Mouse (Mus musculus): Measurements from ENCODE around the gene Pmepa1. TPM values are rescaled to one million over a fixed set of nuclear protein-coding genes. Genes with fewer than 3 reads are reported as not detected.

Gene Pmepa1
- polyA plus RNA-seq, 1 experiment from 2014 or later: 11.0 TPM

- no peak for DNase-seq (ENCODE audit: low spot score)
- Histone ChIP-seq H3K27me3 (replicated peaks; ENCODE audit: control insufficient read depth, insufficient read depth, low read length) (no peaks in the 10 kb centered on the region), H3K4me3 (ENCODE audit: low read depth, low read length) (no peak overlapping the region), H3K27ac (replicated peaks; ENCODE audit: low read depth, low read length) (no peak overlapping the region), H3K9me3 (ENCODE audit: control insufficient read depth, low read length) (no peaks in the 10 kb centered on the region), H3K9ac (ENCODE audit: low read depth, low read length) (no peak overlapping the region), H3K4me1 (ENCODE audit: control insufficient read depth, insufficient read depth, low read length) (peaks cover 51% of the 10 kb centered on the region), H3K4me2 (ENCODE audit: low read depth, low read length) (peak overlapping the region; percentile 87), H3K36me3 (ENCODE audit: control insufficient read depth, insufficient read depth, low read length) (no peaks in the 10 kb centered on the region)
- ATAC-seq (ENCODE audit: low read depth): no peak
- WGBS: 70% methylated on average over 11 of the region's 11 CpGs
Observed at GRCm38 (mm10) chr2:173272354-173272900, 3.9 kb downstream of the Pmepa1 start.

- Histone ChIP-seq H3K4me2 (ENCODE audit: low read depth, low read length) (0 out of 2 replicates have a peak overlapping the region, but pooled peaks have one; percentile 87), H3K27ac (replicated peaks; ENCODE audit: low read depth, low read length) (no peak overlapping the region), H3K9ac (ENCODE audit: low read depth, low read length) (0 out of 2 replicates have a peak overlapping the region, but pooled peaks have one; percentile 14), H3K4me3 (ENCODE audit: low read depth, low read length) (no peak overlapping the region), H3K4me1 (ENCODE audit: control insufficient read depth, insufficient read depth, low read length) (peaks cover 54% of the 10 kb centered on the region), H3K36me3 (ENCODE audit: control insufficient read depth, insufficient read depth, low read length) (no peaks in the 10 kb centered on the region), H3K9me3 (ENCODE audit: control insufficient read depth, low read length) (no peaks in the 10 kb centered on the region), H3K27me3 (replicated peaks; ENCODE audit: control insufficient read depth, insufficient read depth, low read length) (no peaks in the 10 kb centered on the region)
- ATAC-seq (ENCODE audit: low read depth) (no peak), DNase-seq (ENCODE audit: low spot score) (no peak)
- 72% methylated on average over 9 of the region's 9 CpGs for WGBS
Observed at GRCm38 (mm10) chr2:173271541-173271940, 4.8 kb downstream of the Pmepa1 start.

GRCm38 (mm10) chr2:173270601-173271248, 5.6 kb downstream of the Pmepa1 start:
- 70% methylated on average over 11 of the region's 11 CpGs for WGBS
- Histone ChIP-seq H3K27me3 (replicated peaks; ENCODE audit: control insufficient read depth, insufficient read depth, low read length) (no peaks in the 10 kb centered on the region), H3K36me3 (ENCODE audit: control insufficient read depth, insufficient read depth, low read length) (no peaks in the 10 kb centered on the region), H3K4me3 (ENCODE audit: low read depth, low read length) (no peak overlapping the region), H3K9ac (ENCODE audit: low read depth, low read length) (no peak overlapping the region), H3K4me2 (ENCODE audit: low read depth, low read length) (no peak overlapping the region), H3K27ac (replicated peaks; ENCODE audit: low read depth, low read length) (no peak overlapping the region), H3K4me1 (ENCODE audit: control insufficient read depth, insufficient read depth, low read length) (peaks cover 59% of the 10 kb centered on the region), H3K9me3 (ENCODE audit: control insufficient read depth, low read length) (no peaks in the 10 kb centered on the region)
- ATAC-seq (ENCODE audit: low read depth) (no peak), DNase-seq (ENCODE audit: low spot score) (no peak)

GRCm38 (mm10) chr2:173270196-173270595, 6.1 kb downstream of the Pmepa1 start:
- H3K4me2 ChIP-seq (ENCODE audit: low read depth, low read length): no peak overlapping the region
- no peaks in the 10 kb centered on the region for H3K27me3 ChIP-seq (replicated peaks; ENCODE audit: control insufficient read depth, insufficient read depth, low read length)
- H3K4me1 ChIP-seq (ENCODE audit: control insufficient read depth, insufficient read depth, low read length): peaks cover 64% of the 10 kb centered on the region
- DNase-seq (ENCODE audit: low spot score): no peak
- no peak for ATAC-seq (ENCODE audit: low read depth)
- H3K9ac ChIP-seq (ENCODE audit: low read depth, low read length): no peak overlapping the region
- no peaks in the 10 kb centered on the region for H3K9me3 ChIP-seq (ENCODE audit: control insufficient read depth, low read length)
- no peak overlapping the region for H3K4me3 ChIP-seq (ENCODE audit: low read depth, low read length)
- no peak overlapping the region for H3K27ac ChIP-seq (replicated peaks; ENCODE audit: low read depth, low read length)
- WGBS: 74% methylated on average over 9 of the region's 9 CpGs
- no peaks in the 10 kb centered on the region for H3K36me3 ChIP-seq (ENCODE audit: control insufficient read depth, insufficient read depth, low read length)

- Histone ChIP-seq H3K27me3 (replicated peaks; ENCODE audit: control insufficient read depth, insufficient read depth, low read length) (no peaks in the 10 kb centered on the region), H3K36me3 (ENCODE audit: control insufficient read depth, insufficient read depth, low read length) (no peaks in the 10 kb centered on the region), H3K27ac (replicated peaks; ENCODE audit: low read depth, low read length) (no peak overlapping the region), H3K4me2 (ENCODE audit: low read depth, low read length) (no peak overlapping the region), H3K9me3 (ENCODE audit: control insufficient read depth, low read length) (no peaks in the 10 kb centered on the region), H3K4me3 (ENCODE audit: low read depth, low read length) (no peak overlapping the region), H3K9ac (ENCODE audit: low read depth, low read length) (no peak overlapping the region), H3K4me1 (ENCODE audit: control insufficient read depth, insufficient read depth, low read length) (peaks cover 59% of the 10 kb centered on the region)
- DNase-seq (ENCODE audit: low spot score): no peak
- 78% methylated on average over 3 of the region's 3 CpGs for WGBS
- no peak for ATAC-seq (ENCODE audit: low read depth)
Observed at GRCm38 (mm10) chr2:173267562-173267961, 8.8 kb downstream of the Pmepa1 start.

- H3K36me3 ChIP-seq (ENCODE audit: control insufficient read depth, insufficient read depth, low read length): no peaks in the 10 kb centered on the region
- no peak overlapping the region for H3K27ac ChIP-seq (replicated peaks; ENCODE audit: low read depth, low read length)
- no peak overlapping the region for H3K4me2 ChIP-seq (ENCODE audit: low read depth, low read length)
- 73% methylated on average over 23 of the region's 25 CpGs for WGBS
- no peak overlapping the region for H3K4me3 ChIP-seq (ENCODE audit: low read depth, low read length)
- DNase-seq (ENCODE audit: low spot score) (no peak), ATAC-seq (ENCODE audit: low read depth) (no peak)
- no peak overlapping the region for H3K9ac ChIP-seq (ENCODE audit: low read depth, low read length)
- H3K4me1 ChIP-seq (ENCODE audit: control insufficient read depth, insufficient read depth, low read length): peaks cover 57% of the 10 kb centered on the region
- no peaks in the 10 kb centered on the region for H3K27me3 ChIP-seq (replicated peaks; ENCODE audit: control insufficient read depth, insufficient read depth, low read length)
- H3K9me3 ChIP-seq (ENCODE audit: control insufficient read depth, low read length): no peaks in the 10 kb centered on the region
Observed at GRCm38 (mm10) chr2:173266349-173267112, 9.8 kb downstream of the Pmepa1 start.

- no peak for DNase-seq (ENCODE audit: low spot score)
- 85% methylated on average over 22 of the region's 22 CpGs for WGBS
- H3K9ac ChIP-seq (ENCODE audit: low read depth, low read length): no peak overlapping the region
- peaks cover 59% of the 10 kb centered on the region for H3K4me1 ChIP-seq (ENCODE audit: control insufficient read depth, insufficient read depth, low read length)
- no peaks in the 10 kb centered on the region for H3K27me3 ChIP-seq (replicated peaks; ENCODE audit: control insufficient read depth, insufficient read depth, low read length)
- no peak overlapping the region for H3K4me3 ChIP-seq (ENCODE audit: low read depth, low read length)
- no peaks in the 10 kb centered on the region for H3K9me3 ChIP-seq (ENCODE audit: control insufficient read depth, low read length)
- no peak for ATAC-seq (ENCODE audit: low read depth)
- H3K4me2 ChIP-seq (ENCODE audit: low read depth, low read length): no peak overlapping the region
- no peaks in the 10 kb centered on the region for H3K36me3 ChIP-seq (ENCODE audit: control insufficient read depth, insufficient read depth, low read length)
- H3K27ac ChIP-seq (replicated peaks; ENCODE audit: low read depth, low read length): no peak overlapping the region
Observed at GRCm38 (mm10) chr2:173265468-173266265, 10.7 kb downstream of the Pmepa1 start.

- Histone ChIP-seq H3K9ac (ENCODE audit: low read depth, low read length) (no peak overlapping the region), H3K36me3 (ENCODE audit: control insufficient read depth, insufficient read depth, low read length) (no peaks in the 10 kb centered on the region), H3K27me3 (replicated peaks; ENCODE audit: control insufficient read depth, insufficient read depth, low read length) (no peaks in the 10 kb centered on the region), H3K4me1 (ENCODE audit: control insufficient read depth, insufficient read depth, low read length) (peaks cover 64% of the 10 kb centered on the region), H3K9me3 (ENCODE audit: control insufficient read depth, low read length) (no peaks in the 10 kb centered on the region), H3K4me2 (ENCODE audit: low read depth, low read length) (no peak overlapping the region), H3K4me3 (ENCODE audit: low read depth, low read length) (no peak overlapping the region), H3K27ac (replicated peaks; ENCODE audit: low read depth, low read length) (no peak overlapping the region)
- 35% methylated on average over 13 of the region's 13 CpGs for WGBS
- ATAC-seq (ENCODE audit: low read depth) (peak; percentile 72), DNase-seq (ENCODE audit: low spot score) (peak; percentile 87)
Observed at GRCm38 (mm10) chr2:173264467-173265128, 11.7 kb downstream of the Pmepa1 start.

Measured in embryonic facial prominence, embryonic 14.5 days (tissue).